Mouse (Mus musculus) v-Abl transformed pro-B cells (cell line): Measurements from ENCODE around the gene Lrrc36.

ENCODE experiments used
- in situ Hi-C, 2 experiments: fragments of 400-800 bp; cut with MboI; formaldehyde crosslinking; loops; one replicate each; pipeline ENCODE4 v1.15.1; 2025; ENCODE audit not compliant: unreplicated experiment in 2 of 2

Lrrc36 gene

DNA sequence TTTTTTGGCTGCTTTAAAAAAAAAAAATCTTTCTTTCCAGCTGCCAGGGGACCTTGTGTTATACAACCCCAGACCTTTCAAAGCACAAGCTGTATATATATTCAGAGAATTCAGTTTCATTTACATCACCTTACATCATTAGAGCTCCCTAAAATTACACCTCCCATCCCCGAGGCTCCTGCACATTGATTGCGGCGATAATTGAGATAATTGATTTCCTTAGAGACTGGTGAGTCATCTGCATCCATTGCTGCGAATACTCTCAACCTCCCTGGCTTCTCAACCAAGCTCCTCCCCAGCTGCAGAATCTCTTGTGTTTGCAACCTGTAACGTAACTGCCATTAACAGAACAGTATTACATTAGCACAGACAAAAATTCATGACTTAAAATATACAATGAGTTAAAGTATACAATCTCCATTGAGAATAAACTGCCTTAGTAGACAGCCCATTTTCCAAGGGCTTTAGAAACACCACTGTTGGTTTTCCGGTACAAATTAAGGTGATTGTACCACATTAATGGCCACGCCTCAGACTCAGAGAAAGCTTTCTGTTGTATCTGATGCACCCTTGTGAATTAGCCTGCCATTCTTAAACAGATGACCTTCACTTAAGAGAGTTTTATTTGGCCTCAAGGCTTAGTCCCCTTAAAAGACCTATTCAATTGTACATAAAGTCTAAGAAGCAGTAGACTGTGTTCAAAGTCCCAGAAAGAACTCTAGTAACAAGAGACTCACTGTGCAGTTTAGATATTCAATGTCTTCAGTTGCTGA is 18.6 kb downstream of the Lrrc36 start:
- in situ Hi-C loops: no loop called here

DNA sequence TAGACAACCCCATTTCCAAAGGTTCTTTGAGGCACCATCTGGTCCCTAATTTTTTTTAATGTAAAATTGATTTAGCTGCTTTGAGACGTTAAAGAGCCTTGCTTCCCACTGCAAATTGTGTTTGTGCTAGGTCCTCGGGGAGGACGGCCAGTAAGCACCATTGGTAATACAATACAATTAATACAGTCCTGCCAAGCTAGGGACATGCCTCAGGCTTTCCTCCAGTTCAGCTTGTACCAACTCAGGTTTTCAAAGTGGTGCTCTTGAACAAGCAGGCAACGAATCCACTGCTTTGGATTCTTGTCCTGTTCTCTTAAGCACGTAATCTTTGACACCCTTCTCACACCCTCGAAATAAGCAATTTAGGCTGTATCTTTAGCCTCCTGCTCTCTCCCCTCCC is 19.6 kb downstream of the Lrrc36 start:
- in situ Hi-C loops: no loop called here

DNA sequence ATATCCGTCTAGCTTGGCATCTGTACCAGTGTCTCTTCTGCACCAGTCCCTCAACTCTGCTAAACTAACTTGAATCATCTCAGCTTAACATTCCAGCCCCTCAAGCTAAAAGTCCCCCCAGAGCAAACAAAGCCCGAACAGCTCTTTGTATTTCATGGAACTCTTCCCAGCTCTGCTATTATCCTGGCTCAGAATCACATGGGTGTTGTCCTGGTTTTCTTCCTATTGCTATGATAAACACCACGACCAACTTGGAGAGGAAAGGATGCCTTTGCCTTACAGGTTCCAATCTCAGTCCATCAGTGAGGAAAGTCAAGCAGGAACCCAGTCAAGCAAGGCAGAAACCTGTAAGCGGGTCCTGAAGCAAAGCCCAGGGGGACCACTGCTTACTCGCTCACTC is 20.1 kb downstream of the Lrrc36 start:
- in situ Hi-C loops: no loop called here

DNA sequence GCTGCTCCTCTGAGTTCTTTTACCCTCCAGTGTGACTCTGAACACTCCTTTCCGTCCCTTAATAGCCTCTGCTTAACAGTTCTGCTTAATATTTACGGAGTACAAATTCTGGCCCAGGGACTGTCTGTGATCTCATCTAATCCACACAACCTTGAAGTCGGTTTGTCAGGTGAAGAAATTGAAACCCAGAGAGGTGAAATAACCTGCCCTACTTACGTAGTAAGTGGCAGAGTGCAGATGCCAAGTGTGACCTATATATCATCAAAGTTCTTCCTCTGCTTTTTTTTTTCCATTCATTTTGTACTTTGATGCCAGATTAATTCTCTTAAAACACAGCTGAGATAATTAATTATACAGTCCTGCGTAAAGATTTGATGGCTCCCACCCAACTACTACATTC is 20.8 kb downstream of the Lrrc36 start:
- in situ Hi-C loops: no loop called here

DNA sequence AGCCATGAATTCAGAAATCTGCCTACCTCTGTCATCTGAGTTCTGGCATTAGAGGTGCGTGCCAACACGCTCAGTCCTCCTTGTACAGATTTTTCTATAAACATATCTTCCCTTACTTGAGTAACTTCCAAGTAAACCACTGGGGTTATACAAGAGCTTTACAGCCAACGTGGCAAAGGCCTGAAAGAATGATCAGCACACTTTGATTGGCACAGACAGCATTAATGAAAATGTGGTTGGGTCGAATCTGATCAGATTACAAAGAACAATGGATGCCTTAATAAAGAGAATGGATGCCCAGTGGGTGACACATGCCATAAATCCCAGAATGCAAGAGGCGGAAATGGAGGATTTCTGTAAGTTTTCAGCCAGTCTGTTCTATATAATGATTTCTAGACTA is 22.8 kb downstream of the Lrrc36 start:
- in situ Hi-C loops: loop anchor here (5.0 kb wide), 1 partner anchor 36 kb away; the partner anchor contains the start of gene Tppp3 (in 2 of the 2)

DNA sequence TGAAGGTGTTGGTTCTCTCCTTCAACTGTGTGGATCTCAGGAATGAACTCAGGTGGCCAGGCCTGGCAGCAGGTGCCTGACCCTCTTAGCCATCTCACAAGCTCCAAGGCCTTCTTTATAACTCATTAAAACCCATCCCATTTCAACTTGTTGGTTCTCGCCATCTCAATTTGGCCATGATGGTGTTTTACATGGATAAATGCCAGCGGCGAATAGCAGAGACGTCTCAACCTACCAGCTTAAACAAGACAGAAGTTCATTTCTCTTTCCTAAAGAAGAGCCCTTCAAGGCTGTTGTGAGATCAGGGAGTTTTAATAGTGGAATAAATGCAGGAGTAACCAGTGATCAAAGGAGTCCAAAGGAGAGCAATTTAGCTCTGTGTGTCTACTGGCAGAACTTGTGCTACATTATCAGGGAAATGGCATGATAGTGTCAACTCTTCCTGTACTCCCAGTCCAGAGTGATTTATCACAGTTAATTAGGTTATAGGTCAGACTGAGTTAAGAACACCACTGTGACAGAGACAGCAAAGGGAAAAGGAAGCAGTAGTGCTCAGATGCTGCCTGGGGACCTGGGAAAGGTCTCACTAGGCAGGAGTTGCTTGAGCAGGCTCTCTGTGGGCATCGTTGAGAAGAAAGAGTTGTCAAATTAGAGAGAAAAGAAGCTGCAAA is 23.8 kb downstream of the Lrrc36 start:
- in situ Hi-C loops: loop anchor here (5.0 kb wide), 1 partner anchor 35 kb away; the partner anchor contains the start of gene Tppp3 (in 2 of the 2)

DNA sequence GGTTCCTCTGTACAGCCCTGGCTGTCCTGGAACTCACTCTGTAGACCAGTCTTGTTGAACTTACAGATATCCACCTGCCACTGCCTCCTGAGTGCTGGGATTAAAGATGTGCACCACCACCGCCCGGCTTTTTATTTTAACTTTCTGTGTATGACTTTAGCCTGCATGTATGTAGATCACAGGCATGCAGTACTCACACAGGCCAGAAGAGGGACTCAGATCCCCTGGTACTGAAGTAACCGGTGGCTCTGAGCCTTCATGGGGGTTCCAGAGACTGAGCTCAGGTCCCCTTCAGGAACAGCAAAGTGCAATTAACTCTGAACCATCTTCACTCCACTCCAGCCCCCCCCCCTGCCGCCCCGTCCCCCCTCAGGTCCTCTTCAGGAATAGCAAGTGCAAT is 25.5 kb downstream of the Lrrc36 start:
- in situ Hi-C loops: loop anchor here (5.0 kb wide), 1 partner anchor 33 kb away; the partner anchor contains the start of gene Tppp3 (in 2 of the 2)

DNA sequence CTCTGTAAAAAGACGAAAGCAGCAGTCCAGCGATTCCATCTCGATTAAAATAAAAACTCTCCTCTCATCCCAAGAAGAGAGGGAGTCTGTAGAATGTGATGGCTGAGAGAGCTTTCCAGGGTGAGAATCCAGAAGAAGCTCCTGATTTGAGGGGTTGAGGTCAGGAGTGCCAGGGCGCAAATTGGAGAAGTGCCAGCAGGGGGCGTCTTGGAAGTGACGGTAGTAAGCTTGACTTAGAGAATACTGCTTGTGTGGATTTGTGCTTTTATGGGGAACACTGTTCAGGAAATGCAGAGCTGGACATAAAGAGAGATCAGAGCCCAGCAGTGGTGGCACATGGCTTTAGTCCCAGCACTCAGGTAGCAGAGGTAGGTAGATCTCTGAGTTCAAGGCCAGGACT is 28.1 kb downstream of the Lrrc36 start:
- in situ Hi-C loops: loop anchor here in 1 of 2 experiments (10.0 kb wide), 1 partner anchor 113 kb away; no protein-coding TSS in a partner anchor

DNA sequence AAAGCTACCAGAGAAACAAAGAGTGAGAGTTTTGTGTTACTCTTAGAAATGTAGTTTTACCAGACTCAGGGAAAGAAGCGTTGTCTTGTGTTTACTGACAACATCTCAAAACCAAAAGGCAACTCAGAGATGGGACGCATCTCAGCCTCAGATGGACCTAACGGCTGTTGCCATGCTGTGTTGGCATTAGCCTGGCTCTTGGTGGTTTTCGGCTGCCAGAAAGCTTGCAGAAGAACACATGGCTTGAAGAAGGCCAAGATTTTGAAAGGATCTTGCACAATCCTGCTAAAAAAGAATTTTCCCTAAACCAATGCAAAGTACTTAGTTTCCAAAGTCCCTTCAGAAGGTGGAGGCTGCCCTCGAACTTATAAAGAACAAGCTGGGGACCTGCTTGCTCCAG is 29.3 kb downstream of the Lrrc36 start:
- in situ Hi-C loops: loop anchor here in 1 of 2 experiments (10.0 kb wide), 1 partner anchor 112 kb away; no protein-coding TSS in a partner anchor

DNA sequence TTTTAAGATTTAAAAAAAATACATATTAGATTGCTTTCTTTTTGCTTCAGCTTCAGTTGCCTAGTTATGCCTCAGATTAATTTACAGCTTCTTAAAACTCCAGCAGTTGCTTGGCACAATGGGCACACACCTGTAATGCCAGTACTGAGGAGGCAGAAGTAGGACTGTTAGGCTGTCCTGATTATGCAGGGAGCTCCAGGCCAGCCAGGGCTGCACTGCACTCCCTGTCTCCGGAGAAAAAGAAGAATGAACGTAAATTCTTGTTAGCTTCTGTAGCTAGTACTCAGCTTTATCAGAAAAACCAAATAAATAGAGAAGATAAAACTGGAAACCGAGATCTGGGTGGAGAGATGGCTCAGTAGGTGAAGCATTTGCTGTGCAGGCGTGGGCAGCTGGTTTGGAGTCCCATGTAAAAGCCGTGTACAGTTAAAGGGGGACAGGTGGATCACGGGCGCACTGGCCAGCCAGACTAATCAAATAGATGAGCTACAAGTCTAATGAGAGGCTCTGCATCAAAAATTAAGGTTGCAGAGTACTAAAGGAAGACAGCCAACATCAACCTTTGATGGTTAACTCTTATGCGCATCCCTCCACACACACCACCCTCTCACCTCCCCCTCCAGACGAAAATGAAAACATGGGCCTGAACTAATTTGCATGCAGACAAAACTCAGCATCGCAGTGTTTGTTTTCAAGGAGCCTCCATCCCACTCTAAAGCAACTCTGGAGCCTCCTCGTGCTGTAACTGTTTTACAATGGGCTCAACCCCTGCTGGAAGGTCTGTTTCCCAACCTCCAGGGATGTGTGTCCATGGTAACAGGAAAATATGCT is 32.1 kb downstream of the Lrrc36 start:
- in situ Hi-C loops: loop anchor here in 1 of 2 experiments (10.0 kb wide), 1 partner anchor 109 kb away; no protein-coding TSS in a partner anchor

DNA sequence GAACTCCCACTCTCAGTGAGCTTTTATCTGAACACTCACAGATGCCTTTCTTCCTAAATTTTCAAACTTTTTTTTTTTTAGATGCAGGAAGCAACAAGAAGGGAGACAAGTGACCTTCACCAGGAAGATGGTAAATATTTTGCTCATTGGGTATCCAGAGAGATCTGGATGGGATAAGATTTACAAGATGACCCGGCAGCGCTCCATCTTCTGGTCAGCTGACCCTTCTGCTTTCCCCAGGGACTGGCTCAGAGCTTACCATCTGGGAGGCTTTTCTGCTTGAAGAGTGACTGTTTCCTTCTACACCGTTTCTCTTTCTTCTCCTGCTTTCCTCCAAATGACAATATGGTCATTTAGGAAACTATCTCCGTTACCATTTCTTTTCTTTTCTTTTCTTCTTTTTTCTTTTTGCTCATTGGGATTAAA is 32.8 kb downstream of the Lrrc36 start:
- in situ Hi-C loops: loop anchor here in 1 of 2 experiments (10.0 kb wide), 1 partner anchor 109 kb away; no protein-coding TSS in a partner anchor

DNA sequence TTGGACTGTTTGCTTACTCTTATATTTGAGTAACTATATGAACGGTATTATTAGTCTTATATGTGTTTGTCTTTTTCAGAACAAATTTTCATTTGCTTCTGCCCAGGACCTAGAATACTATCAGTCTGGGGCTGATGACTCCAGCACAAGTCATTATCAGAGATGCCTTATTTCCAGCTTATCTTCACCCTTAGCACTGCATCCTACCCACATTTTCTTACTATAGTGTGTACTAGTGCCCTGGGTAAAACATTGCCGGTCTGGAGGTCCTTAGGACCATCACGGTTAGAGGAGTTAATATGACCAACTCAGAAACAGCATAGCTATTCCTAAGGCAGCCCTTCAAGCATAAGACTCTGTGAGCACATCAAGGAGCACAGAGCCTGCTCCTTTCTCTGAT is 34.8 kb downstream of the Lrrc36 start:
- in situ Hi-C loops: loop anchor here in 1 of 2 experiments (10.0 kb wide), 1 partner anchor 107 kb away; no protein-coding TSS in a partner anchor

DNA sequence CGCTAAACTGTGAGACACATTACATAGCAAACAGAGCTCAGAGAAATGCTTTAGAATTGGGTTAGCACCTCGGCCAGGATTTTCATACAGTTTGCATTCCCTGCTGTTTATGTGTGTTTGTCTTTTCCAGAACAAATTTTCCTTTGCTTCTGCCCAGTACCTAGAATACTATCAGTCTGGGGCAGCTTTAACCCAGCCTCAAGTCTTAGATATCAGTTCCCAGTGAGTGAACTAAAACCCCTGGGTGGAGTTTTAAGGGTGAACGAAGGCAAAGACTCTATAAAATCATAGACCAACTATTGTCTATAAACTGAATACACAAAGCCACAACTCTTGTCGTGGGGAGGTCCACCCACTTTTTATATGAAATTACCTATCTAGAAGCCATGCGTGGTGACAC is 35.2 kb downstream of the Lrrc36 start:
- in situ Hi-C loops: loop anchor here in 1 of 2 experiments (10.0 kb wide), 1 partner anchor 106 kb away; no protein-coding TSS in a partner anchor

DNA sequence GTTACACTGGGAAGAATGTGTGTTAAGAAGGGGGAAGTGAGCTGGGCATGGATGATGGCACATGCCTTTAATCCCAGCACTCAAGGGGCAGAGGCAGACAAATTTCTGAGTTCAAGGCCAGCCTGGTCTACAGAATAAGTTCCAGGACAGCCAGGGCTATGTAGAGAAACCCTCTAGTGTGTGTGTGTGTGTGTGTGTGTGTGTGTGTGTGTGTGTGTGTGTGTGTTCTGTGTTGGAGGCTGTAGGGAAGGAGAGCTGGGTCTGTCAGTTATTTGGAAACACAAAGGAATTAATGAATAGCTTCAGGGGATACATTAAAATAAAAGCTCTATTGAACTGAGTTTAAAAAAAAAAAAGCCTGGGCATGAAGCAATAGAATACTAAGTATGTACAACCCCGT is 37.6 kb downstream of the Lrrc36 start:
- in situ Hi-C loops: no loop called here

DNA sequence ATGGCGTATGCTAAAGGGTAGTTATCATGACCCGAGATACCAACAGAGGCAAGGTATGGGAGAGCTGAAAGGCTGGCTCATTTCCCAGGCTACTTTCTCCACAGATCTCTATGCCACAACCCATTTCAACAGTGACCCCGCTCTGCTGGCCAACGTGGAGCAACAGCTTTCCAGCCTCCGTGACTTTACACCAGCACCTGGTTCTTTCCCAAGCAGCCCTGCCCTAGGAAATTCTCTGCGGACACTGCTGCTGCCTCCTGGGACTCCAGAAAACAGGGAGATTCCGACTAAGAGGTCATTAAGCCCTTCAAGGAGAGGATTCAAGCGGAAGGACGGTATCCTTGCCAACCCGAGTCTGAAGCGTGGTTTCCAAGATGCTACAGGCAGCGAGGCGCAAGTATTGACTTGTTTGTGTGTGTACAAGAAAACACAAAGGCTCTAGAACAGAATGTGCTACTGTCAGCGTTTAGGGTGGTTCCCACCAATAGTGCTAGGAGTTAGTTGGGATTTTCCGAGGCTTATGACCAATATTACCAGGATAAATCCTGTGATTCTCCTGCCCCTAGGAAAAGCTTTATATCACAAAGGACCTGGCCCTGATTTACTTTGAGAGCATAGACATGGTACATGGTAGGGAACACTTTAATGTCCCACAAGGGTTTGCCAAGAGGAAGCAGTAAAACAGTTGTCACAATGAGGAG is 38.7 kb downstream of the Lrrc36 start:
- in situ Hi-C loops: no loop called here

DNA sequence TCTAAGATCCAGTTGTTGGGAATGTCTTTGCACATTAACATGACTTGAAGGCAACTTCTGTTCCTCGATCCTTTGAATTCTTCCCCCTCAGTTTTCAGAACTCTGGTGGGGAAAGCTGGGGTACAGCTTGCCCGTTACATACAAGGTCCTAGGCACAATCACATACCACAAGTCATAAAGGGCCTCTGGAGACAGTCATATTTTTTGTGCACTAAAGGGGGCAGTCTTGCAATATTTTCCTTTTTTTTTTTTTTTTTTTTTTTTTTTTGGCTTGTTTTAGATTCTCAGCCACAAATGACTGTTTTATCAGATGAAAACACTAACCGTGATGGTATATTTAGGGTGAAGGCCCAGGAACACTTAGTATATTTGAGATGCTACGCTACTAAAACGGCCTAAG is 39.9 kb downstream of the Lrrc36 start:
- in situ Hi-C loops: no loop called here

DNA sequence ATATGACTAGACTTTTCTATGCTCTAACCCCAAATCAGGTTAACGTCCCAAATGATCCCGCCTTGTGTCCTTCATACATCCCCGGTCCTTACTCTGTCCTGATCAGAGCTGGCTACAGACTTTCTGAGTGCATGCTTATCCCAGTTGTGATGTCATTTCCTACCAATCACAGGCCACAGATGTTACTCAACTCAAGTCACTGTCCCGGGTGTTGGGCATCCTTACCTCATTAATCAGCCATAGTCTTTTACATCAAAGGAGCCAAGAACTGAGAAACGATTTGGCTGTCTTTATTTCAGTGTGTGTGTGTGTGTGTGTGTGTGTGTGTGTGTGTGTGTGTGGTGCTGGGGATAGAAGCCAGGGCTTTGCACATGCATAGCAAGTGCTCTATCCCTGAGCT is 40.7 kb downstream of the Lrrc36 start:
- in situ Hi-C loops: no loop called here

DNA sequence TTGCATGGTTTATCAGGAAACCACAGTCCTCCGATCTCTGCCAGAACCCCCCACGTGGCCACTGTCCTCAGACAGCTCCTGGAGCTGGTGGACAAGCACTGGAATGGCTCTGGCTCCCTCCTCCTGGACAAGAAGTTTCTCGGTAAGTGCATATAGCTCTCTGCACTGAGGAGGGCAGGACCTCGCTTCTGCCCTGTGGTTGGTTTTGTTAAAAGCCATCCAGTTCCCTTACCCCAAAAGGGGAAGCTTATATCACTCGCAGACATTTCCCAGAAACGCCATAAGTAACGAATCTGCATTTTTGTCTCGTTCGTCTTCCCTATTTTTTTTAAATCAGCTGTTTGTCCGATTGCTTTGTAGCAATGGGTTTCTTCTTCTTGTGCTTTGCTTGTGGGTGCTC is 41.8 kb downstream of the Lrrc36 start:
- in situ Hi-C loops: no loop called here

DNA sequence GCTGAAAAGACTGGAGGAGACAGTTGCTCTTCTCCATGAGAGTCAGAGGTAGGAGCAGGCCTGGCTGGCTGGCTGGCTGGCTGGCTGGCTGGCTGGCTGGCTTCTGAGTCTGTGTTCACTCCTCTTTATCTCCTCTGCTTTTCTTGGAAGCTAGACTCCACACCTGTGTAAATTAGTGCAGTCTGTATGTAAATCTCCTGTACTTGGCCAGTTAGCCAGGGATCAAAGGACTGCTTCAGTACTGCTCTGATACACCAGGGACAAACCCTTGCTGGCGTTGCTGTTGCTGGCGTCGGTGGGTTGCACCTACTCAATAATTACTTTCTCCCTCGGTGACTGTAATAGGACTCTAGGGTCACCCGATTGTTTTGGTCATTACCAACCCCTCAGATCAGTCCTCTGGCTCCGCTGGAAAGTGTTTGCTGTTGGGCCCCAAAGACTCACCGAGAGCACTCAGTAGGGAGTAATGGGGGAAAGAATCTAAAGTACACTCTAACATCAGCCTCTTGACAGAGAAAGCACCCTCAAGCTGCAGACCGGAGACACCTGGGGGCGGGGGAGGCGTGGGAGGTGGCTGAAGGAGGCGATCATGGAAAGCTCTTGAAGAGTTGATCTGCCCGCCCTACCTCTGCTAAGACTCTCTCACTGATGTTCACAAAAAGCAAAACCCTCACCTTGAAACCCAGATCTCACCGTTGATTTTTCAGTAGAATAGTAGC is 47.9 kb downstream of the Lrrc36 start:
- in situ Hi-C loops: no loop called here
